Mouse (Mus musculus) C2C12 (cell line): Measurements from ENCODE around the gene Dab2ip. TPM values are rescaled to one million over a fixed set of nuclear protein-coding genes. Genes with fewer than 3 reads are reported as not detected.

Experiments
- H3K27me3 ChIP-seq: one replicate; pipeline ENCODE4 v1.6.1; 2011; ENCODE audit not compliant: control insufficient read depth, insufficient read depth, insufficient read length
- H3K36me3 ChIP-seq: one replicate; pipeline ENCODE4 v1.6.1; 2011; ENCODE audit not compliant: control insufficient read depth, insufficient read depth
- H3K4me3 ChIP-seq: one replicate; pipeline ENCODE4 v1.5.1; 2011; ENCODE audit warnings: mild to moderate bottlenecking, control low read depth; ENCODE audit not compliant: poor library complexity, insufficient read depth, severe bottlenecking
- H3K79me2 ChIP-seq: one replicate; pipeline ENCODE4 v1.6.1; 2011; ENCODE audit not compliant: control insufficient read depth, insufficient read depth
- H3K79me3 ChIP-seq: one replicate; pipeline ENCODE4 v1.6.1; 2011; ENCODE audit warnings: low read depth, control low read depth
- H3ac ChIP-seq: one replicate; pipeline ENCODE3; 2011; ENCODE audit warnings: low read depth; ENCODE audit not compliant: control insufficient read depth, insufficient read length
- CEBPB ChIP-seq: IDR thresholded peaks from one replicate; pipeline ENCODE4 v1.6.1; 2011; ENCODE audit warnings: low read depth, mild to moderate bottlenecking, control low read depth, moderate library complexity
- CTCF ChIP-seq: IDR thresholded peaks from one replicate; pipeline ENCODE4 v1.5.1; 2011; ENCODE audit not compliant: control insufficient read depth, insufficient read depth, insufficient read length
- FOSL1 ChIP-seq: IDR thresholded peaks from one replicate; pipeline ENCODE4 v1.8.0; 2011; ENCODE audit warnings: mild to moderate bottlenecking, low read length; ENCODE audit not compliant: poor library complexity, insufficient read depth, severe bottlenecking
- MAX ChIP-seq: IDR thresholded peaks from one replicate; pipeline ENCODE4 v1.6.1; 2011; ENCODE audit warnings: mild to moderate bottlenecking, control low read depth
- MYOD1 ChIP-seq: IDR thresholded peaks from one replicate; pipeline ENCODE4 v1.6.1; 2011; ENCODE audit warnings: low read depth; ENCODE audit not compliant: control insufficient read depth, insufficient read length
- MYOG ChIP-seq: IDR thresholded peaks from one replicate; pipeline ENCODE4 v1.6.1; 2011; ENCODE audit not compliant: control insufficient read depth, insufficient read length; ENCODE audit errors: extremely low read depth
- USF1 ChIP-seq: IDR thresholded peaks from one replicate; pipeline ENCODE4 v1.6.1; 2011; ENCODE audit warnings: low read depth, mild to moderate bottlenecking, control low read depth, moderate library complexity
- polyA plus RNA-seq: library from polyadenylated mRNA; unstranded; fragments of >200 nt; fragmentation: generic; extraction: Trizol; gene quantifications from one replicate; pipeline ENCODE4 v1.2.1, GENCODE M21; 2012; ENCODE audit warnings: missing spikeins

Gene Dab2ip
- polyA plus RNA-seq, 1 experiment: 27.9 TPM

- H3K4me3 ChIP-seq: no peak overlapping the region
- H3K79me3 ChIP-seq: no peaks in the 10 kb centered on the region
- TF ChIP-seq CEBPB: no peak
- TF ChIP-seq USF1: no peak
- no peak for TF ChIP-seq MYOG
- no peak for TF ChIP-seq FOSL1
- TF ChIP-seq CTCF: no peak
- TF ChIP-seq MYOD1: no peak
- no peak for TF ChIP-seq MAX
- no peak overlapping the region for H3ac ChIP-seq
- H3K79me2 ChIP-seq: no peaks in the 10 kb centered on the region
- H3K36me3 ChIP-seq: no peaks in the 10 kb centered on the region
- no peaks in the 10 kb centered on the region for H3K27me3 ChIP-seq
These were observed 11.6 kb upstream of the Dab2ip start for GRCm38 (mm10) chr2:35546462-35546861.

GRCm38 (mm10) chr2:35549191-35549590 lies 8.9 kb upstream of the Dab2ip start:
- no peak for TF ChIP-seq MAX
- TF ChIP-seq USF1: no peak
- TF ChIP-seq MYOG: no peak
- no peak for TF ChIP-seq MYOD1
- no peak for TF ChIP-seq CTCF
- TF ChIP-seq FOSL1: no peak
- TF ChIP-seq CEBPB: no peak
- no peaks in the 10 kb centered on the region for H3K79me2 ChIP-seq

GRCm38 (mm10) chr2:35550097-35550496 lies 8.0 kb upstream of the Dab2ip start:
- Histone ChIP-seq H3K79me2 (no peaks in the 10 kb centered on the region), H3K79me3 (no peaks in the 10 kb centered on the region), H3K36me3 (no peaks in the 10 kb centered on the region), H3K27me3 (no peaks in the 10 kb centered on the region), H3ac (no peak overlapping the region), H3K4me3 (no peak overlapping the region)
- no peak for TF ChIP-seq USF1
- peak; percentile 73 for TF ChIP-seq FOSL1

More at GRCm38 (mm10) chr2:35549191-35549590, 8.9 kb upstream of the Dab2ip start:
- no peak overlapping the region for H3ac ChIP-seq
- no peaks in the 10 kb centered on the region for H3K27me3 ChIP-seq
- H3K79me3 ChIP-seq: no peaks in the 10 kb centered on the region
- no peaks in the 10 kb centered on the region for H3K36me3 ChIP-seq
- no peak overlapping the region for H3K4me3 ChIP-seq

- Histone ChIP-seq H3K79me2 (no peaks in the 10 kb centered on the region), H3K36me3 (no peaks in the 10 kb centered on the region), H3K27me3 (no peaks in the 10 kb centered on the region), H3ac (no peak overlapping the region), H3K4me3 (no peak overlapping the region), H3K79me3 (no peaks in the 10 kb centered on the region)
- TF ChIP-seq MYOD1 (no peak), MAX (no peak), FOSL1 (no peak), CEBPB (no peak), CTCF (no peak), USF1 (peak; percentile 30)
These were observed 1.1 kb upstream of the Dab2ip start for GRCm38 (mm10) chr2:35556918-35557486.

- no peak overlapping the region for H3ac ChIP-seq
- H3K4me3 ChIP-seq: no peak overlapping the region
- H3K79me2 ChIP-seq: no peaks in the 10 kb centered on the region
- H3K27me3 ChIP-seq: no peaks in the 10 kb centered on the region
- no peaks in the 10 kb centered on the region for H3K79me3 ChIP-seq
- TF ChIP-seq CTCF (no peak), MAX (no peak), CEBPB (no peak), USF1 (no peak), MYOD1 (no peak), MYOG (no peak), FOSL1 (no peak)
- H3K36me3 ChIP-seq: no peaks in the 10 kb centered on the region
These were observed 922 bp downstream of the Dab2ip start for GRCm38 (mm10) chr2:35558826-35559550.

- Histone ChIP-seq H3K4me3 (no peak overlapping the region), H3K27me3 (no peaks in the 10 kb centered on the region), H3K79me2 (no peaks in the 10 kb centered on the region), H3ac (no peak overlapping the region), H3K36me3 (no peaks in the 10 kb centered on the region), H3K79me3 (no peaks in the 10 kb centered on the region)
- TF ChIP-seq MAX (no peak), MYOD1 (no peak), CEBPB (no peak), USF1 (no peak), CTCF (no peak), FOSL1 (no peak), MYOG (no peak)
These were observed 1.4 kb downstream of the Dab2ip start for GRCm38 (mm10) chr2:35559551-35559835.
